Mouse (Mus musculus) layer of hippocampus, adult 18-20 months (tissue): ENCODE data around the gene Slc11a1. TPM values are rescaled to one million over a fixed set of nuclear protein-coding genes. Genes with fewer than 3 reads are reported as not detected.
"Not testable (repeated sequence)": the region's sequence is repeated elsewhere in the genome, so short reads cannot be mapped to it uniquely, and the experiment has no call there.

Experiments
- DNase-seq, 2 experiments: peaks; one replicate each; pipeline ENCODE4 v3.0.0; 2022; ENCODE audit warnings: low spot score in 2 of 2
- long read RNA-seq: library from polyadenylated mRNA; stranded (forward); transcript quantifications from one replicate; pipeline ENCODE4 v2.0.0, GENCODE M21; 2021
- total RNA-seq, 2 experiments: library from RNA; stranded (reverse); gene quantifications; 2 replicates each; pipeline ENCODE4 v1.2.3; 2021

Slc11a1 gene
- total RNA-seq = 1 to 10 TPM; 3.2 to 4.5 TPM
- long read RNA-seq, partial matches to known transcripts = 1 of 1 reads
- long read RNA-seq, other reads (novel, unspliced or antisense) = 0 of 1 reads

- DNase-seq = no peak
These were observed at the start of gene Slc11a1 for GRCm38 (mm10) chr1:74374980-74375379. TSS of gene Slc11a1 (plus strand) at chr1:74375195.

GRCm38 (mm10) chr1:74326916-74327315 is 48.1 kb upstream of the Slc11a1 start:
- DNase-seq = not testable (repeated sequence)

- DNase-seq = peak in 1 of 2 experiments; percentile 40
These were observed 45.0 kb upstream of the Slc11a1 start for GRCm38 (mm10) chr1:74329899-74330431.

GRCm38 (mm10) chr1:74331046-74331681 is 43.8 kb upstream of the Slc11a1 start:
- no peak for DNase-seq

GRCm38 (mm10) chr1:74332241-74332763 is 42.7 kb upstream of the Slc11a1 start:
- DNase-seq = peak; percentile 94 to 98

- DNase-seq = no peak
These were observed 42.1 kb upstream of the Slc11a1 start for GRCm38 (mm10) chr1:74332930-74333329.

GRCm38 (mm10) chr1:74334607-74335006 is 40.4 kb upstream of the Slc11a1 start:
- DNase-seq = no peak

- no peak for DNase-seq
These were observed 40.0 kb upstream of the Slc11a1 start for GRCm38 (mm10) chr1:74335033-74335432.

- DNase-seq = no peak
These were observed 39.4 kb upstream of the Slc11a1 start for GRCm38 (mm10) chr1:74335436-74336170.

GRCm38 (mm10) chr1:74337241-74337771 is 37.7 kb upstream of the Slc11a1 start:
- no peak for DNase-seq

GRCm38 (mm10) chr1:74338013-74338412 is 37.0 kb upstream of the Slc11a1 start:
- DNase-seq = no peak

GRCm38 (mm10) chr1:74338626-74339025 is 36.4 kb upstream of the Slc11a1 start:
- DNase-seq = no peak

GRCm38 (mm10) chr1:74339917-74340316 is 35.1 kb upstream of the Slc11a1 start:
- DNase-seq = no peak

- DNase-seq = peak; percentile 35 to 73
These were observed 34.6 kb upstream of the Slc11a1 start for GRCm38 (mm10) chr1:74340361-74340764.

- DNase-seq = not testable (repeated sequence)
These were observed 34.0 kb upstream of the Slc11a1 start for GRCm38 (mm10) chr1:74340992-74341391.

GRCm38 (mm10) chr1:74341898-74342297 is 33.1 kb upstream of the Slc11a1 start:
- DNase-seq = peak in 1 of 2 experiments; percentile 42

GRCm38 (mm10) chr1:74342308-74342707 is 32.7 kb upstream of the Slc11a1 start:
- no peak for DNase-seq

- DNase-seq = no peak
These were observed 31.8 kb upstream of the Slc11a1 start for GRCm38 (mm10) chr1:74343161-74343560.

- no peak for DNase-seq
These were observed 30.7 kb upstream of the Slc11a1 start for GRCm38 (mm10) chr1:74344163-74344916.

GRCm38 (mm10) chr1:74351185-74351769 is 23.7 kb upstream of the Slc11a1 start:
- no peak for DNase-seq
